Mouse (Mus musculus): ENCODE measurements around the gene Slc10a7.

GRCm38 (mm10) chr8:78507979-78508718 lies 997 bp upstream of the Slc10a7 start:
- TF ChIP-seq CTCF (IDR thresholded peaks at IDR 0.05; ENCODE audit: extremely low read depth, insufficient read length, insufficient replicate concordance, low read depth, low read length) (no peak), POLR2A (IDR thresholded peaks at IDR 0.05; ENCODE audit: low read depth, low read length) (no peak)
